Mouse (Mus musculus) embryonic facial prominence, embryonic 13.5 days (tissue): Measurements from ENCODE around the gene Vil1. TPM values are rescaled to one million over a fixed set of nuclear protein-coding genes. Genes with fewer than 3 reads are reported as not detected.
"Not testable (repeated sequence)": the region's sequence is repeated elsewhere in the genome, so short reads cannot be mapped to it uniquely, and the experiment has no call there.

Experiments used
- ATAC-seq: fragments of 200-750 bp; cut with Nextera tagmentation; 2 replicates; pipeline ENCODE4 v1.8.0; 2017; ENCODE audit warnings: low read depth; ENCODE audit not compliant: insufficient number of reproducible peaks, insufficient read depth, low FRiP score, low TSS enrichment
- H3K27ac ChIP-seq: fragments of 300-500 bp; sonication (generic); 2 replicates; pipeline ENCODE4 v1.5.1; 2015; ENCODE audit warnings: moderate library complexity, mild to moderate bottlenecking, inconsistent platforms
- H3K27me3 ChIP-seq: fragments of 300-500 bp; sonication (generic); 2 replicates; pipeline ENCODE4 v1.6.1; 2015; ENCODE audit warnings: mild to moderate bottlenecking, inconsistent platforms
- H3K36me3 ChIP-seq: fragments of 300-500 bp; sonication (generic); 2 replicates; pipeline ENCODE4 v1.6.1; 2015; ENCODE audit warnings: mild to moderate bottlenecking, inconsistent platforms
- H3K4me1 ChIP-seq: fragments of 300-500 bp; sonication (generic); 2 replicates; pipeline ENCODE4 v1.6.1; 2015; ENCODE audit warnings: inconsistent platforms
- H3K4me2 ChIP-seq: fragments of 300-500 bp; sonication (generic); 2 replicates; pipeline ENCODE4 v1.6.1; 2015; ENCODE audit warnings: moderate library complexity, mild to moderate bottlenecking, inconsistent platforms
- H3K4me3 ChIP-seq: fragments of 300-500 bp; sonication (generic); 2 replicates; pipeline ENCODE4 v1.5.1; 2015; ENCODE audit warnings: mild to moderate bottlenecking, inconsistent platforms
- H3K9ac ChIP-seq: fragments of 300-500 bp; sonication (generic); 2 replicates; pipeline ENCODE4 v1.6.1; 2015; ENCODE audit warnings: mild to moderate bottlenecking, inconsistent platforms
- H3K9me3 ChIP-seq: fragments of 300-500 bp; sonication (generic); 2 replicates; pipeline ENCODE4 v1.6.1; 2016; ENCODE audit warnings: inconsistent platforms
- WGBS: fragments of 180-500 bp; shearing (Covaris S2); methylation state at CpG from one replicate; pipeline ENCODE4 v1.1.7; 2015; ENCODE audit warnings: mixed read lengths; 5-methylcytosine and 5-hydroxymethylcytosine counted together
- polyA plus RNA-seq: library from polyadenylated mRNA; unstranded; fragments of >200 nt; fragmentation: Nextera tagmentation; extraction: Ambion mirVana; gene quantifications from 2 replicates; pipeline ENCODE4 v1.2.1, GENCODE M21; 2015

Vil1 gene
- polyA plus RNA-seq, 1 experiment from 2014 or later: 0.20 TPM

DNA sequence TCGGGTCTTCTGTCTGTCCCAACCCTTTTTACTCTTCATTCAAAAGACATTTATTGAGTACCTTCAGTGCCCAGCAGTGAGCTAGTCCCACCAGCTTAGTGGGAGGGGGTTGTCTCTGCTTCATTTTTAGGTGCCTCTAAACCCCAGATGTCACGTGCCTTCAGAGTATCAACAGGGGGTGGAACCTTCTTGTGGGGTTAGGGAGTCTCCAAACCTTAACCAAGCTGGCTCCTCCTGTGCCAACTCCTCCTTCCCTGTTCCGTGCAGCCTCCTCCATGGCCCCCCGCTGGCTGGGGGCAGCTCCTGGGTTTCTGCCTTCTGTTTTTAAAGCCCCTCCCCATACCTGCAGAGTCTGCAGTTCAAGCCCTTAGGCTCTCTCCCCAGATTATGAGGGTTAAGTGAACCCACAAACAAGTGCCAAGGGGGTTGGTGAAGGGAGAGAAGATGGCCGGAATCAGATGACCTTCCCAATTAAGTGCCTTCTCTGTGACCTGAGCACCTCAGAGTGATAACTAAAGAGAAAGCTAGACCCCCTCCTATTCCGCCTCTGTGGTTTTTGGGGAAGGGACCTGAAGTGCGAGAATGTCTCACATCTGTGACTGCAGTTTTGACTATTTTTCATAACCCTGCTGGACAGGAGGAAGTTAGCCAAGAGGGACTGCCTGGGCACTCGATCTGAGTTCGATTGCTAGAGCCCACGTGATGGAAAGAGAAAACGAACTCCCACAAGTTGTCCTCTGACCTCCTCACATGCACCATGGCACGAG lies 12.5 kb upstream of the Vil1 start:
- ATAC-seq: peak; percentile 1; the same call in 1 of the 2 replicates

DNA sequence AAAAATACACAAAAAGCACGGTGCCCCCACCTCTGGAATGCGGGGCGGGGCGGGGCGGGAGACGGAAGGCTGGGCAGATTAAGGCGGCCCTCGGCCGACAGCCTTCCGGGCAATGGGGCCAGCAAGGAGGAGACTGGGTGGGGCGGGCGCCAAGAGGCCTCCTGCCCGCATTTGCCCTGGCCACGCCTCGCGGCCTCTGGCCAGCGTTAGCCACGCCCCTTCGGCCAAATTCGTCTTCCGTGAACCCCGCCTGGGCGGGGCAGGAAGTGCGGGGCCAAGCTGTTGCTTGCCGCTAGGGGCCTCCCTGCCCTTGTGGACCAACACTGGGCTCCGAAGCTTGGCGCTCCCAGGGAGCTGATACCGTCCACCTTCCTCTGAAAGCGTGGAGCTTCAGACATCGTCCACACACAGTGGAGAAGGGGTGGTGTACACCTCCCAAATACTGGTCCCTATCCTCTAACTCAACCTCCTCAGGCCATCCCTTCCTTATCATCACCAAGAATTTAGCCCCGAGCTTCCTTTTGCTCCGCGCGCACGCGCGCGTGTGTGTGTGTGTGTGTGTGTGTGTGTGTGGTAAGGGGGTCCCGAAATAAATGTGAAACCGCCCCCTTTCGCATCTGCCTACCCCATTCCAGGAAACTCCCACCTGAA lies 11.8 kb upstream of the Vil1 start:
- Histone ChIP-seq H3K9me3 (no peaks in the 10 kb centered on the region), H3K9ac (peak overlapping the region; percentile 66), H3K4me3 (peak overlapping the region; percentile 46), H3K27me3 (no peaks in the 10 kb centered on the region), H3K4me1 (peaks cover 24% of the 10 kb centered on the region), H3K27ac (peak overlapping the region; percentile 93), H3K4me2 (peak overlapping the region; percentile 80), H3K36me3 (peaks cover 23% of the 10 kb centered on the region)
- WGBS: under 1% methylated on average over 40 of the region's 41 CpGs
- peak; percentile 85 for ATAC-seq

More for the DNA sequence above, 12.5 kb upstream of the Vil1 start:
- peak overlapping the region; percentile 66; the same call in 1 of the 2 replicates for H3K9ac ChIP-seq
- H3K4me3 ChIP-seq: peak overlapping the region; percentile 46
- H3K9me3 ChIP-seq, H3K27me3 ChIP-seq: not testable (repeated sequence)
- WGBS: 6% methylated on average over 12 of the region's 12 CpGs
- peaks cover 25% of the 10 kb centered on the region for H3K4me1 ChIP-seq
- peak overlapping the region; percentile 93 for H3K27ac ChIP-seq
- H3K4me2 ChIP-seq: peak overlapping the region; percentile 80
- peaks cover 23% of the 10 kb centered on the region for H3K36me3 ChIP-seq

GRCm38 (mm10) chr1:74397919-74398451 lies 11.2 kb upstream of the Vil1 start:
- Histone ChIP-seq H3K4me1 (peaks cover 18% of the 10 kb centered on the region), H3K27ac (peak overlapping the region; percentile 93), H3K4me2 (peak overlapping the region; percentile 80), H3K9ac (peak overlapping the region; percentile 66), H3K27me3 (no peaks in the 10 kb centered on the region), H3K9me3 (no peaks in the 10 kb centered on the region), H3K36me3 (peaks cover 23% of the 10 kb centered on the region), H3K4me3 (peak overlapping the region; percentile 46)
- peak; percentile 12 for ATAC-seq
- WGBS: 3% methylated on average over 11 of the region's 11 CpGs

DNA sequence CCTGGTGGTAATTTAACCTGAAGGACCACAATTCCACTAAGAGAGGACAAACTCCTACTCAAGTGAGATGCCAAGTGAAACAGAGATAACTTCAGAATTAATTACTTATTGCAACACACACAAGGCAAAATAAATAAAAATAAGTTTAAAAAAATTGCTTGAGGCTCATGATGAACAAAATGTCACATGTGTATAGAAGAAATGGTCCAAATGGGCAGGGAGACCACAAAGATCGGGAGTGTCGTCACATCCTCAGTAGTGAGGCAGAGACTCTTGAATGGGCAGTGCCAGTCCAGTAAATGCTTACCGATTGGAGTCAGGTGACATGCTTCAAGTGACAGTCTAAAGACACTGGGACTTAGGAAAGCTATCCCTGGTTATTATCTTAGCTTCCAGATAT lies 8.6 kb upstream of the Vil1 start:
- WGBS: 76% methylated on average over 3 of the region's 3 CpGs

DNA sequence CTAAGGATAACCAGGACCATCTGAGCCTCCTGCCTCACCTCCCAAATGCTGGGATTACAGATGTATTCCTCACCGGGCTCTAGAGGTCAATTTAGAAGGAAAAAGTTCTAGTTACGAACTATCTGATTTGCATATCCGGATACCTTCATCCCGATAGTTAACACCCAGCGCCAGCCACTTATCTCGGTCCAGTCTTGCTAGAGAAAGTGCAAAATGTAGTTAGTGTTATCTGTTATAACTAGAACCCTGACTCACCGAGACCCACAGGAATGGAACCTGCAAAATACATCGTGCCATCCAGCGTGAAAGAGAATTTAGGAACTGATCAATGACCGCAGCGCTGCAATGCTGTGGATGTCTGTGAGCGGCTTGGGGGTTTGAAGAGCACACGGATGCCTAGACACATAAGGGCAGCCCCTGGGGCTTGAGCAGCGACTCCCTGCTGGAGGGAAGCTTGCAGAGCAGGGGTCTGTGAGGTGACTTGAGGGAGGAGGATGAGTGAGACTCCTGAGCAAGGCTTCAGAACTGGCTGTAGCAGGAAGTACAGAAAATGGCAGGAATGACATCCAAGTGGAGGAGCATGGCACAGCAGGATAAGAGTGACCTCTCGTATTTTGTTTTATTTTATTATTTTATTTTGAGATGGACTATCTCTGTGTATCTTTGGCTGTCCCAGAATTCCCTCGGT lies 8.0 kb upstream of the Vil1 start:
- Histone ChIP-seq H3K4me3 (no peak overlapping the region), H3K36me3 (no peaks in the 10 kb centered on the region), H3K27me3 (no peaks in the 10 kb centered on the region), H3K9me3 (no peaks in the 10 kb centered on the region), H3K4me1 (peaks cover 5% of the 10 kb centered on the region; the same call in 1 of the 2 replicates), H3K9ac (no peak overlapping the region), H3K4me2 (no peak overlapping the region), H3K27ac (no peak overlapping the region)
- 46% methylated on average over 16 of the region's 16 CpGs for WGBS
- no peak for ATAC-seq

More for the DNA sequence above, 8.6 kb upstream of the Vil1 start:
- Histone ChIP-seq H3K9me3 (no peaks in the 10 kb centered on the region), H3K36me3 (no peaks in the 10 kb centered on the region), H3K27me3 (no peaks in the 10 kb centered on the region), H3K4me1 (peaks cover 5% of the 10 kb centered on the region; the same call in 1 of the 2 replicates), H3K4me2 (no peak overlapping the region), H3K4me3 (no peak overlapping the region), H3K27ac (no peak overlapping the region), H3K9ac (no peak overlapping the region)
- ATAC-seq: no peak

GRCm38 (mm10) chr1:74404206-74404605 lies 5.0 kb upstream of the Vil1 start:
- no peaks in the 10 kb centered on the region for H3K4me1 ChIP-seq
- no peak for ATAC-seq
- no peaks in the 10 kb centered on the region for H3K27me3 ChIP-seq
- H3K27ac ChIP-seq: no peak overlapping the region
- no peak overlapping the region for H3K9ac ChIP-seq
- no peaks in the 10 kb centered on the region for H3K36me3 ChIP-seq
- no peak overlapping the region for H3K4me2 ChIP-seq
- no peaks in the 10 kb centered on the region for H3K9me3 ChIP-seq
- H3K4me3 ChIP-seq: no peak overlapping the region
- 90% methylated on average over 4 of the region's 4 CpGs for WGBS

DNA sequence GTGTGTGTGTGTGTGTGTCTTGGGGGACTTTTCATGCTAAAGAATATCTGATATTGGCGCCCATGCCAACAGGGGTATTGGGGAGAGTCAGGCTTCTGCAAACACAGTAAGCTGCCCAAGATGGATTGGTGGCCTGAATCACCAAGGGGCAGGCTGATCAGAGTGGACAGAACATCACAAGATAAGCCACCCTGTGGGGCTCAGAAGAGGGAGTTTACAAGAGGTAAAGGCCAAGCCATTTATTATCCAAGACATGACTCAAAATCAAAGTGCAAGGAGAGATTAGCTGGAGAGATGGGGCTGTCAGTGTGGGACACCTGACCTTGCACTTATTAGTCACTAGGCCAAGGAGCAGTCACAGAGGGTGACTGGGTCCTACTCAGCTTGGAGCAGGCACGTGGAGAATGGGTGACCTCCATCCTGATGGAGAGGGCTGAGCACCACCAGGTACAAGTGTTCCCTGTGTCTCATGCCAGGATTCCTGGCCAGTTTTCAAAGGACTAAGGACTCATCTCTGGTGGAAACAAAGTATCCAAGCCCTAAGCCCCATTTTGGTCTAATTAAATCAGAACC lies 2.7 kb downstream of the Vil1 start:
- WGBS: 50% methylated on average over 2 of the region's 2 CpGs

DNA sequence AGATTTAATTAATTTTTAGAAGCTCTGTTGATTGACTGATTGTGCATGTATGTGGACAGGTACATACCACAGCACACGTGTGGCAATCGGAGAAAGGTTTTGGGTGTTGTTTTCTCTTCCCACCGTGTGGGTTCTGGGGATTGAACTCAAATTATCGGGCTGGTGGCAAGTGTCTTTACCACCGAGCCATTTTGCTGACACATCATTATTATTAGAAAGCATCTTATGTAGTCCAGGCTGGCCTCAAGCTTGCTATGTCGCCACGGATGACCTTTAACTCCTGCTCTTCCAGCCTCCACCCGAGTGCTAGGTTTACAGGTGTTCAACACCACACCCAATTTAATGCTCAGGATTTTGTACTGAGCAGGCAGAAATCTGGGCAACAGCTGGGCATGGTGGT lies 3.5 kb downstream of the Vil1 start:
- no peak overlapping the region for H3K9ac ChIP-seq
- no peak overlapping the region for H3K27ac ChIP-seq
- 79% methylated on average over 8 of the region's 8 CpGs for WGBS

More for the DNA sequence above, 2.7 kb downstream of the Vil1 start:
- no peak overlapping the region for H3K9ac ChIP-seq
- H3K9me3 ChIP-seq: no peaks in the 10 kb centered on the region
- peaks cover 2% of the 10 kb centered on the region; the same call in 1 of the 2 replicates for H3K4me1 ChIP-seq
- H3K27me3 ChIP-seq: no peaks in the 10 kb centered on the region
- no peak overlapping the region for H3K4me2 ChIP-seq
- no peak overlapping the region for H3K4me3 ChIP-seq
- no peak overlapping the region for H3K27ac ChIP-seq
- no peak for ATAC-seq
- H3K36me3 ChIP-seq: no peaks in the 10 kb centered on the region

GRCm38 (mm10) chr1:74415143-74415542 lies 6.0 kb downstream of the Vil1 start:
- no peak overlapping the region for H3K4me2 ChIP-seq
- peaks cover 2% of the 10 kb centered on the region; the same call in 1 of the 2 replicates for H3K4me1 ChIP-seq
- no peak overlapping the region for H3K27ac ChIP-seq
- H3K9ac ChIP-seq: no peak overlapping the region
- no peaks in the 10 kb centered on the region for H3K27me3 ChIP-seq
- no peaks in the 10 kb centered on the region for H3K36me3 ChIP-seq
- H3K9me3 ChIP-seq: no peaks in the 10 kb centered on the region
- no peak for ATAC-seq
- WGBS: 37% methylated on average over 4 of the region's 4 CpGs
- no peak overlapping the region for H3K4me3 ChIP-seq

More for the DNA sequence above, 3.5 kb downstream of the Vil1 start:
- Histone ChIP-seq H3K4me2 (no peak overlapping the region), H3K4me3 (no peak overlapping the region), H3K9me3 (no peaks in the 10 kb centered on the region), H3K27me3 (no peaks in the 10 kb centered on the region), H3K36me3 (no peaks in the 10 kb centered on the region), H3K4me1 (peaks cover 2% of the 10 kb centered on the region; the same call in 1 of the 2 replicates)
- ATAC-seq: no peak

- Histone ChIP-seq H3K36me3 (no peaks in the 10 kb centered on the region), H3K4me2 (no peak overlapping the region), H3K9me3 (no peaks in the 10 kb centered on the region), H3K4me1 (peaks cover 4% of the 10 kb centered on the region), H3K27ac (no peak overlapping the region), H3K4me3 (no peak overlapping the region), H3K27me3 (no peaks in the 10 kb centered on the region), H3K9ac (no peak overlapping the region)
- ATAC-seq: no peak
- 80% methylated on average over 17 of the region's 17 CpGs for WGBS
Measured at GRCm38 (mm10) chr1:74418747-74419439, 9.7 kb downstream of the Vil1 start.

GRCm38 (mm10) chr1:74419440-74419794 lies 10.2 kb downstream of the Vil1 start:
- Histone ChIP-seq H3K9me3 (no peaks in the 10 kb centered on the region), H3K4me2 (no peak overlapping the region), H3K4me1 (peaks cover 4% of the 10 kb centered on the region), H3K9ac (no peak overlapping the region), H3K27me3 (no peaks in the 10 kb centered on the region), H3K36me3 (no peaks in the 10 kb centered on the region), H3K27ac (no peak overlapping the region), H3K4me3 (no peak overlapping the region)
- no peak for ATAC-seq
- 60% methylated on average over 9 of the region's 9 CpGs for WGBS
